Mouse (Mus musculus) T-helper 2 cell (primary cell): ENCODE results near the gene Ddx24.

Source experiments
- in situ Hi-C: fragments of 300-600 bp; cut with MboI, MseI; formaldehyde crosslinking; loops from one replicate; pipeline ENCODE4 v1.15.1; 2025; ENCODE audit warnings: high pct_unique_total_duplicates

Ddx24 gene

DNA sequence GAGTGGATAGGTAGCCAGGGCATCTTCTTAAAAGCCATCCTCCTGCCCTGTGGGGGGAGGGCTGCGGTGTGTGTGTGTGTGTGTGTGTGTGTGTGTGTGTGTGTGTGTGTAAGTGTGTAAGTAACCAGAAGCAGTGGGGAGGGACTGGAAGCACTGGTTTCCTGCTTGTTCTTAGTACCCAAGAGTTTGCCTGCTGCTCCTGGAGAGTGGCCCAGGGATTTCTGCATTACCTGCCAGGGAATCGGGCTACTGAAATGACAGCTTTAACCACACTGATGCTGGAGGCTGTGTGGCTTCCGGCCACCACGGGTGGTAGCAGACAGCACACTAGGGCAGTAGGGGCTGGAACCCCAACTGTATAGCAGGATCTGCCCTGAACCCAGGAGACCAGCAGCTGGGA, 35.6 kb downstream of the Ddx24 start:
- in situ Hi-C loops = no loop called here

DNA sequence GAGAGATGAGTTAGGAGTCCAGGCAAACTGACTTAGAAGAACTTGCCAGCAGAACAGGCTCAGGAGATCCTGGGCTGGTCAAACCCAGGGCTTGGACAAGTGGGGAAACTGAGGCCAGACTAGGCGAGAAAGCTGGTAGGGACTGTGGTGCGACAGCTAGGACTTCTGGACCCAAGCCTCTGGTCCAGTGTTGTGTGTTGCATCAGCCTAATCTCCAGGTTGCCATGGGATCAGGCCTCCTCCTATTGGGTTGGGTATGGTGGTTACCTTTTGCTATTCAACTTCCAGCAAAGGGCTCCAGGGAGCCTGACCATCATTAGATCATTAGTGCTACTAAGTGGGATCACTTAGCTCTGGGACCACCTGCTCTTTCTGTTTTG, 36.3 kb downstream of the Ddx24 start:
- in situ Hi-C loops = no loop called here

DNA sequence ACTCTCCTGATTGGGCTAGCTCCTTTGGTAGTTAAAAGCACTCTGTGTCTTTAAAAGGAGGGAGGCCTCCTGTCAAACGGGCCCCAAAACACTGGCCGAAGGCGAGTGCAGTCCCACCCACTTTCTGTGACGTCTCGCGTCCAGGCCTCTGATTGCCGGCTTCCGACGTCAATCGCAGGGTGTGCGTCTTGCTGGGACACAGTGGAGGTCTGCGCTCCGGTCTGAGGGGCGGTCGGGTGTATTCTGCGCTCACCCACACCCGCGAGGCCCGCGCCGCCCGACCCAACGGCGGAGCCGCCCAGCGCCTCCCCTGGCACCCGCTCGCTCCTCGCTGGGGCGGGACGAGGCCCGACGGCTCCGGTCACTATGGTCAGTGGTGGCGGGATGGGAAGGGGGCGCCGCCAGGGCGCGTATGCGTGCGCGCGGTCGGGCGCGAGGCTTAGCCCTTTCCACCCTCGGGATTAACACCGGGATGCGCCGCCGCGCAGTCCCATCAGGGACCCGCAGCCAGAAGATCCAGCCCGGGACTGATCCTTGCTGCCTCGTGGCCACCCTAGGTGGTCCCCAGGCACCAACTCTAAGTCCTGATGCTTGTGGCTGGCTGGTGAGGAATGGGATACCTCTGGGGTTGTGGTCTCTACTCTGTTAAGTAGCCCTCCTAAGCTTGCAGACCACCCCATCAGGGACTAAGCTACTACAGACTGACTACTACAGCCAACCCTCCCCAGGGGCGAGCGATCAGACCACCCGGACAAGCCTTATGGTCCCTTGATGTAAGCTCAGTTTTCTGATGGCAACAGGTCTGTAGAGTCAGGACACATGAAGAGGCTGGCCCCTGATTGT, 36.9 kb downstream of the Ddx24 start, which contains the start of gene Otub2:
Gene Otub2 (plus strand): TSS at position 178 of the 843 bp plus-strand sequence.
- in situ Hi-C loops = no loop called here

DNA sequence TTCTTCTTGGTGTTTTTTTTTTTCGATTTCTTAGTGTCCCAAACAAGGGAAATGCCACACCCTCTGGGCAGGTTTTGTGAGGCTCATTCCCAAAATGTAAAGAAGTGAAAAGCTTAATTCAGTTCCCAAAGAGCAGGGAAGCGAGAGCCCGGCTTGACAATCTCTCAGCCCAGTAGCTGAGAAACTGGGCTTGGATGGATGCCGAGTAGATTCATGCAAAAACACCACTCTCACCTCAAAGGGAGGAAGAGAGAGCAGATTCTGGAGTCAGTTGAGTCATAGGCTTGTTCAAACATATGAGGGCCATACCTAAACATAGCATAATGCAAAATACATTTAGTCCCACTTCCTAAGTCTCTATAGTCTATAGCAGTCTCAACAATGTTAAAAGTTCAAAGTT, 45.4 kb downstream of the Ddx24 start:
- in situ Hi-C loops = no loop called here

DNA sequence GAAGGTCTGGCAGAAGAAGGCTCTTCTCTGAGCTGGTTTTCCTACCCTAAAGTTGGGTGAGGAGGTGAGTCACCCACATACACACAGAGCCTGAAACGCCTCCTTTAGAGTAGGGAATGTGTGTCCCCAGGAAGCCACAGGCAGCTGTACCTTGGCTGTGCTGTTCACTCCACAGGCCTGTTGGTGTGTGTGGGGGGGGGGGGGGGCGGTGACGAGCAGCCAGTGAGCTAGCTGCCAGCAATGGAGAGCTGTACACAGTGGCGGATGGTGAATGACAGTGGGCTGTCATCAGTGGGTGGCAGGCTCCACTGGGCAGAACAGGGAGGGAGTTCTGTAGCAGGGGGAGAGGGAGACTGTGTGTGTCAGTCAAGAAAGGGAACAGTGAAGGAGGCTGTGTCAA, 48.9 kb downstream of the Ddx24 start:
- in situ Hi-C loops = no loop called here

DNA sequence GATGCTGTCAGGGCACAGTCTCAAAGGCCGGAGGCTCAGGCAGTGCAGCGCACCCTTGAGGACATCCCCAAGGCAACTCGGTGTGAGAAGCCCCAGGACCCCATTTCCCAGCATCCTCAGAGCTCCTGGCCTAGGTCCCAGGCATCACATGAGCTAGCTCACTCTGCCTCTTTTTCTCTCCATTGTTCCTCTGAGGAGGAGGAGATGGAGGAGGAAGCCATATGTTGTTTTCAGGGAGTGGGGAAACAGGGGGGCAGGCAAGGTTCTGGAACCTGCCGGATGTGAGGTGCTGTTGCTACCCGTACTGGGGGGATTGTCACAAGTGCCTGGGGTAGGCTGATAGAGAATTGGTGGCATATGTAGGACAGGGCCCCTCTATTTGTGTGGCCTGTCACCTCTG, 49.5 kb downstream of the Ddx24 start:
- in situ Hi-C loops = no loop called here

DNA sequence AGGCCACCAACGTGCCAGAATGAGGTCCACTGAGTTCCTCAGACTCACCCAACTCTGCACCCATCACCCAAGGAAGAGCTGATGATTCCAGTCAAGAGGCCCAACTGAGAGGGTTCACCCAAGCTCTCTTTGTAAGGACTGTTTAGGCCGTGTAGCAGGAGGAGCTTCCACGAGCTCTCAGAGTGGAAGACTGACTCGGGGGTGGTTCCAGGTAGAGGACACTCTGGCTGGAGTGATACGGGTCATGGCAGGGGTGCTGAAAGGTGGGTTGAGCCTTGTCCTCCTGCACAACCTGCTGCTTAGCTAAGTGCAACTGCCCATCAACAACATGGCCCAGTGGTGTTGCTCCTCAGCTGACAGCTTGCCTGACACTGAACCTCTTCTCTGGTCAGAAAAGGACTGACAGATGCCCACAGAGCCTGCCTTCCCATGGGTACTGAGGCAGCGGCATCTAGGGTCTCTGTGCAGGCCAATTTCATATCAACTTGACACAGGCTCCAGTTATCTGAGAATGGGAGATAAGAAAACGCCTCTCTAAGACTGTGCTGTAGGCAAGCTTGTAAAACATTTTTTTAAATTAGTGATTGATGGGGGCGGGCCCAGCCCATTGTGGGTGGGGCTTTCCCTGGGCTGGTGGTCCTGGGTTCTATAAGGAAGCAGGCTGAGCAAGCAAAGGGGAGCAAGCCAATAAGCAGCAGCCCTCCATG, 51.9 kb downstream of the Ddx24 start:
- in situ Hi-C loops = no loop called here

DNA sequence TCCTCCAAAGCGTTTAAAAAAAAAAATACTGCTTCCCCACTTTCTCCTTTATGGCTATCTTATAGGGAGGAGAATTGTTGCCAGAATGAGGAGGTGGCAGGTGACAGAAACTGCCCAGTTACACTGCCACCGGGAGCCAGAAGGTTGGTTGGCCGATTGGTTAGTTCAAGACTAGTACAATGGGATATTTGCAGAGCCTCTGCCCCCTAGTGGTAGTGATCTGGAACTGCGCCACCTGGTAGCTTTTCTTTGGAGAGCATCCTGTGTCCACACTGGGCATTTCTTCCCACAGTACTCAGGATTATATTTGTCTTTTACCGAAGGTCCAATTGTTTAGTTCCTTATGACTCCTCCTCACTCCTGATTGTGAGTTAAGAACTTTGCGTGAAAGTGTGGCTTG, 53.9 kb downstream of the Ddx24 start:
- in situ Hi-C loops = no loop called here

DNA sequence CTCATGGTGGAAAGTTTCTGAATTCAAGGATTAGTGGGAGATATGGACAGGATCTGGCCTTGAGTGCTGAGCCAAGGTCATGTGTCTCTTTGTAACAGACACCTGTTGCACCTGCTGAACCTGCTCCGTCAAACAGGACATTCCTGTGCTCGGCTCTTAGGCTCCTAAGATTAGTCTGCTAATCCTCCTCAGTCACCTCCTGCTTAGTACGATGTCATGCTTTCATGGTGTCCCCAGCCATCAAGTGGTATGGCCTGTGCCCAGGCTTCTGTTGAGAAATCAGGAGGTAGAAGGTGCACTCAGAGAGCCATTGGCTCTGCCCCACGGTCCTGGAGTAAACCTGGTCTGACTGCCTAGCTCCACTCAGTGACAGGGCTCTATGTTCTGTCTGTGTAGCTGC, 54.8 kb downstream of the Ddx24 start:
- in situ Hi-C loops = no loop called here

DNA sequence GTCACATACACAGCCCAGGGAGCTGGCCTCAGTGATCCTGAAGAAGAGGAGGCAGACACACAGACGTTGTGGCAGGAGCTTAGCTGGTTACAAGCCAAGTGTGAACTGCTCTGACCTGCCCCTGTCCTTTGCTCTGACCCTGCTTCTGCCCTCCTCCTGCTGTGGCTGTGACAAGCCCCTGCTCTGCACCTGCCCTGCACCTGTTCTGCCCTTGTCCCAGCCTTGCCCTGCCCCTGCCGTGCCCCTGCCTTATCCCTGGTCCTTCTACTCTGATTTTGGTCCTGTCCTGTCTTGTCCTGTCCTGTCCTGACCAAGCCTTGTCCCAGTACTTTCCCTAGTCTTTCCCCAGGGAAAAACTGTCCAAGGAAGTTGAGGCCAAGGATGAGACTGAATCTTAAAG, 56.9 kb downstream of the Ddx24 start:
- in situ Hi-C loops = loop anchor here (10.0 kb wide), 1 partner anchor 224 kb away; no protein-coding TSS in a partner anchor

DNA sequence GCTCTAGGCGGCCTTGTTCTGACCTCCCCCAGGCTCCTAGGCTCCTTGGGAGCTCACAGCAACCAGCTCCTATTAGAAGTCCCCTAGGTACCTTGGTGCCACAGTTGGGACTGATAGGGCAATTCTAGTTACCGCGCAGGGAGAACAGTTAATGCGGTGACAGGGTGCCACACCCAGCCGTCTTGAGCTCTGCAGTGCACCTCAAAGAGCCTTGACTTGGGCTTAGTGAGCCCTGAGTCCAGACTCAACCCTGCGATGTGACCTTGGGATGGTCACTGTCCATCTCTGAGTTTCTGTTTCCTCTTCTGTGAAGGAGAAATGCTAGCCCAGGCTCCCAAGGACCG, 57.3 kb downstream of the Ddx24 start:
- in situ Hi-C loops = loop anchor here (10.0 kb wide), 1 partner anchor 223 kb away; no protein-coding TSS in a partner anchor

DNA sequence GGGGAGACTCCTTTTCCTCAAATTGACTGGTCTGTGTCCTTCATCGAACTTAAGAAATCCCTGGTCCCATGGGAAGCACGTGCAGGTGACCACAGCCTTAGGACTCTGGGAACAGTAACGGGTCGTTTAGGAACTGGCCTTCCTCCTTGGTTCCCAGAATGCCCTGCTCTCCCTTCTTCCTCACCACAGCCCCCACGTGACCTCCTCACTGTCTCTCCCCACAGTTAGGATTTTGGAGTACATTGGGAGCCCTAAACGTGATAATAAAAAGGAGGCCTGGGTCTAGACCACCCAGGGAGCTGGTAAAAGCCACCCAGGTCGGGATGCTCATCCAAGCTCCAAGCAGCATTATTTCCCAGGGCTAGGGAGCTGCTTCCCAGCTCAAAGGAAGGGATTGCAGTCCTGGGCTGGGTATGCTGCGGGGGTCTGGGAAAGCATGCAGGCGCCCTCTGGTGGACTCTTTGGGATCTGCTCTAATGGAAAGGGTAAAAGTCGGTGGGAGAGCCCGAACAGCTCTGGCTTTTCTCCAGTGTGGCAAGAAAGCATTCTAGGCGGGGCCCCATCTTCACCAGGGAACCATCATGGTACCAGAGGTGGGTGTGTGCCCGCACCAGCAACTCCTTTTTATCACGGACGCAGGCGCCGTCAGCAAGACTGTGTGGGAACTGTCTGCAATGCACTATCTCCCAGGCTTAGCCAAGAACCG, 57.9 kb downstream of the Ddx24 start:
- in situ Hi-C loops = loop anchor here (10.0 kb wide), 1 partner anchor 223 kb away; no protein-coding TSS in a partner anchor

DNA sequence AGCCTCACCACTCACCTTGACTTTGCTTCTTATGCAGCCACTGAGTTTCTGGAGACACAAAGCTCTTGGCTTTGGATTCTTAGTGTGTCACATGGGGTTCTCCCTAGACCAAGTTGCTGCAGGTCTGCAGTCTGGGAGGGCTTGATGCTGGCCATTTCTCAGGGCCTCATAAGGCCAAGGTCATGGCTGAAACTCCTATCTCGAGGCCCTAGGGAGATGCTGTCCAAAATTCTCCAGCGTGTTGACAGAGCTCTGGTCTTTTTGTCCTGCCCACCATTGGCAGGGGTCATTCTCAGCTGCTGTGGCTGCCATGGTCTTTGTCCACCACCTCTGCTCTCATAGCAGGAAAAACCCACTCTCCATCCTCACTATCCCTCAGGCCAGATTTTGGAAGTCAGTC, 58.5 kb downstream of the Ddx24 start:
- in situ Hi-C loops = loop anchor here (10.0 kb wide), 1 partner anchor 222 kb away; no protein-coding TSS in a partner anchor

DNA sequence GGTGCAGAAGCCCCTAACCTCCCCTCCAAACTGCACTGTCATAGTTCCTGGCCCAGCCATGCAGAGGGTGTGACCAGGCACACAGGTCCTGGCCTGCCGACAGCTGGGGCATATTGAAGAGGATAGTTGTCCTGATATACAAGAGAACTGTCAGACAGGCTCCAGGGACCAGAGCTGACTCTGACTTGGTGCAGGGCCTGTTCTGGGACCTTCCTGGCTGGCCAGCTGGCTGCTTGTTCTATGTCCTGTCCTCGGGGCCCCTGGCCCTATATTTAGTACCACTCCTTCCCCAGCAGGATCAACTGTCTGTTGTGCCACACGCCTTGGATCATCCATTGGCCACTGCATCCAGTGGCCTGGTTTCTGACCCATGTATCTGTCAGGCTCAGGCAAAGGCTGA, 63.3 kb downstream of the Ddx24 start:
- in situ Hi-C loops = loop anchor here (5.0 to 10.0 kb wide), 2 partner anchors 35 to 218 kb away; no protein-coding TSS in a partner anchor

DNA sequence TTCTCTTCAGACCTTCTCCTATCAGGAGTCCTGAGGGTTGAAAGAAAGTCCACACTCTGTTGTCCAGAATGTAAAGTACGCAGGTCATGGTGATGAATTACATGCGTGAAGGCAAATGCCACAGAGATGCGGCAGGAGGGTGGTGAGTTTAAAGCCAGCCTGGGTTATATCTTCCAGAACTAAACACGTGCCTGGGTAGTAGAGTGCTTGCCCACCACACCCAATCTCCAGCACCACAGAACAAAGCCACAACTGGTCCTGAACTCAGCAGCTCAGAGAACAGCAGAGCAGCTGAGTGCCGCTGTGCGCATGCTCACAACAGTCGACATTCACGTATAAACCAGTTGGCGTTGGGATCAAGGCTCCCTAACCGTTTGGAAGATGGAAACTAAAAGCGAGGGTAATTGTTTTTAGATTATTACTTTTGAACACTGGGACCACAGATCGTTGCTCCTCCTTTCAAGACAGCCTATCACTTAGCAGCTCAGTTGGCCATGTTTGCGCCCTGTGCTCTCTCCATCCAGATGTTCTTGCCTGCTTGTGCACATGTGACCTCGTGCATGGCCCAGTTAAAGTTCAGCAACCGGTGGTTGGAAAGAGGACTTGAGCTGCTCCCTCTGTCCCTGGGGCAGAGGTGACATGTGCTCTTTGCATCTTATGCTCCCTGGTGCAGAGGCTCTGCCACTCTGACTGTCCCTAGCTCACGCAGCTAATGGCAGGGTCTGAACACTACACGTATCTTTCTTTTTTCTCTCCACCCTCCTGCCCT, 63.9 kb downstream of the Ddx24 start:
- in situ Hi-C loops = loop anchor here (5.0 to 10.0 kb wide), 2 partner anchors 34 to 217 kb away; no protein-coding TSS in a partner anchor

DNA sequence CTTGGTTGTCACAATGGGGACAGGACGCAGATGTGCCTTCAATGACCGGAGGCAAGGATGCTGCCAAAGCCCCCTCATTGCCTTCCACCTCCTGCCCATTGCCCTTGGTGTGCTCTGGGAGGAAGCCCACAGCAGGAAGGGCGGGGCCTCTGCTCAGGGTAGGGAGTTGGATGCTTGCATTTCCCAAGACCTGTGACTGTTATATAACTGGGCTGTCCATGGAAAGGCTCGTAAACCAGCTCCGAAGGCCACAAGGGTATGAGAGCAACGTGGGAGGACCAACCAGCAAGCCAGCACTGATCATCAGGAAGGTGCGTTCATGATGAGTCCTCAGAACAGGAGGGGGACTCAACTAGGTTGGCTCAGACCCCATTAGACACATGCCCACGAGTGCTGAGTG, 64.8 kb downstream of the Ddx24 start:
- in situ Hi-C loops = loop anchor here (5.0 to 10.0 kb wide), 2 partner anchors 34 to 216 kb away; no protein-coding TSS in a partner anchor

DNA sequence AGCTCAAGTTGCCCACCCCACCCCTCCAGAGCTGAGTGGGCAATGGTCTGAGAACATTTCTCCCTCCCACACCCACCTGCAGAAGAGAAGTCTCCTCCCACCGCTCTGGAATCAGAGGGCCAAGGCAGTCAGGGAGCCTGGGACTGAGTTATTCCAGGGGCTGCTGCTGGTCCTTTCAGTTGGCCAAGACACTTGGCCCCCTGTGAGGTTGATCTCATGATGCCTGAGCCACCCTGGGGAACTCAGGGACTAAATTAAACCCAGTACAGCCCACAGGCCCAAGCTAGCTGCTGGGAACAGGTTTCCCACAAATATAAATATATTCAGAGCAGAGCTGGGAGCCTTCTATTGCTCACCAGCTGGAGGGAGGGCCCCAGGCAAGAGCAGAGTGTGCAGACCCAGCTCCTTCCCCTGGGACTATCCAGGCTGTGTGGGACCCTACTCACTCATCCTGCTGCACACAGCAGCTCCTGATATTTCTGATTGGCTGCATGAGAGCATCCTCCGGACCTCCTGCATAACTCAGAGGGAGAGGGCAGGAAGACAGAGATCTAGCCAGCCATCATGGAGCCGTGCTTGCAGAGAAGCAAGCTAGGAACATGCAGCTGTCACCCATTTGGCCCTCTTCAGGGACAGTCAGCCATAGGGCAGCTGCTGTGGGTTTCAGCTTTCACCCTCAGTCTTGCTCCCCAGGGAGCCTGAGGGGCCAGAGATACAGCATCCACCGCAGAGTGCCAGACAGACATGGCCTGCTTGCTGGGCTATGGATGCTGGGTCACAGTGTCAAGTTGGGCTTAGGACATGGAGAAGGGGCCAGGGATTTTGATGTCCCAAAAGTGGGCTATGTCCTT, 66.5 kb downstream of the Ddx24 start:
- in situ Hi-C loops = no loop called here

DNA sequence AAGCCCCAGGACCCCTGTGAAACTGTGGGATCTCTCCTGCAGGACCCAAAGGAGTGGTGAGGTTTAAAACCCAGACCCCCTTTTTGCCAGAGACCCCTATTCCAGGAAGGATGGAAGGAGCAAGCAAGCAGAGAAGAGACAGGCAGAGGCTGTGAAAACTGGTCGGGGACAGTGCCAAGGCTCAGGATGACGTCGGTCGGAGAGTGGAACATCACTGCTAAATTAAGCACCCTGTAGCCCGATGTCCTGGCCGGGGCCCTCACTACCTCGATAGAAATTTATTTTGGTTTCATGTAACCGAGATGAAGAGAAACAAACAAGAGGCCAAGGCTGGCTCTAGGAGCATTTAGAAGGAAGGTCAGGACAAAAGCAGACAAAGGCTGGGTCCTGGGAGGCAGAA, 67.4 kb downstream of the Ddx24 start:
- in situ Hi-C loops = no loop called here
